Mouse (Mus musculus) kidney, embryonic 14.5 days (tissue): ENCODE data around the gene Gfer. TPM values are rescaled to one million over a fixed set of nuclear protein-coding genes. Genes with fewer than 3 reads are reported as not detected.

Source experiments
- ATAC-seq: fragments of 200-750 bp; cut with Nextera tagmentation; 2 replicates; pipeline ENCODE4 v1.8.0; 2017; ENCODE audit warnings: moderate number of reproducible peaks, mild to moderate bottlenecking, moderate TSS enrichment, moderate library complexity; ENCODE audit not compliant: low FRiP score, low TSS enrichment
- H3K27ac ChIP-seq: fragments of 300-500 bp; sonication (generic); 2 replicates; pipeline ENCODE4 v1.5.1; 2014; ENCODE audit warnings: low read depth, mild to moderate bottlenecking, low read length, moderate library complexity, mixed read lengths
- H3K27me3 ChIP-seq: fragments of 300-500 bp; sonication (generic); 2 replicates; pipeline ENCODE4 v1.6.1; 2014; ENCODE audit warnings: mild to moderate bottlenecking, low read length; ENCODE audit not compliant: control insufficient read depth, insufficient read depth
- H3K36me3 ChIP-seq: fragments of 300-500 bp; sonication (generic); 2 replicates; pipeline ENCODE4 v1.6.1; 2014; ENCODE audit warnings: low read length, mixed read lengths; ENCODE audit not compliant: control insufficient read depth, insufficient read depth
- H3K4me1 ChIP-seq: fragments of 300-500 bp; sonication (generic); 2 replicates; pipeline ENCODE4 v1.6.1; 2014; ENCODE audit warnings: low read length, mixed read lengths; ENCODE audit not compliant: control insufficient read depth, insufficient read depth
- H3K4me2 ChIP-seq: fragments of 300-500 bp; sonication (generic); replicated peaks from 2 replicates; pipeline ENCODE4 v1.6.1; 2014; ENCODE audit warnings: low read depth, mild to moderate bottlenecking, low read length
- H3K4me3 ChIP-seq: fragments of 300-500 bp; sonication (generic); 2 replicates; pipeline ENCODE4 v1.5.1; 2014; ENCODE audit warnings: mild to moderate bottlenecking, low read length
- H3K9ac ChIP-seq: fragments of 300-500 bp; sonication (generic); 2 replicates; pipeline ENCODE4 v1.6.1; 2014; ENCODE audit warnings: low read depth, mild to moderate bottlenecking, low read length, moderate library complexity
- H3K9me3 ChIP-seq: fragments of 300-500 bp; sonication (generic); 2 replicates; pipeline ENCODE4 v1.6.1; 2016; ENCODE audit warnings: low read length; ENCODE audit not compliant: control insufficient read depth
- WGBS: fragments of 180-500 bp; shearing (Covaris S2); extraction: QIAGEN DNeasy Blood & Tissue Kit; methylation state at CpG from one replicate; pipeline ENCODE4 v1.1.7; 2014; 5-methylcytosine and 5-hydroxymethylcytosine counted together
- polyA plus RNA-seq: library from polyadenylated mRNA; unstranded; fragments of >200 nt; fragmentation: Nextera tagmentation; extraction: Ambion mirVana; gene quantifications from 2 replicates; pipeline ENCODE4 v1.2.1, GENCODE M21; 2014

The Gfer gene
- polyA plus RNA-seq, 1 experiment from 2014 or later: 54.4 TPM

GRCm38 (mm10) chr17:24735446-24735845 lies 39.5 kb upstream of the Gfer start:
- Histone ChIP-seq H3K27me3 (no peaks in the 10 kb centered on the region), H3K9ac (no peak overlapping the region), H3K27ac (no peak overlapping the region), H3K4me2 (0 out of 2 replicates have a peak overlapping the region, but pooled peaks have one; percentile 45), H3K36me3 (peaks cover 6% of the 10 kb centered on the region; the same call in 1 of the 2 replicates), H3K4me1 (peaks cover 7% of the 10 kb centered on the region; the same call in 1 of the 2 replicates), H3K9me3 (no peaks in the 10 kb centered on the region), H3K4me3 (no peak overlapping the region)
- ATAC-seq: no peak
- 89% methylated on average over 7 of the region's 7 CpGs for WGBS

DNA sequence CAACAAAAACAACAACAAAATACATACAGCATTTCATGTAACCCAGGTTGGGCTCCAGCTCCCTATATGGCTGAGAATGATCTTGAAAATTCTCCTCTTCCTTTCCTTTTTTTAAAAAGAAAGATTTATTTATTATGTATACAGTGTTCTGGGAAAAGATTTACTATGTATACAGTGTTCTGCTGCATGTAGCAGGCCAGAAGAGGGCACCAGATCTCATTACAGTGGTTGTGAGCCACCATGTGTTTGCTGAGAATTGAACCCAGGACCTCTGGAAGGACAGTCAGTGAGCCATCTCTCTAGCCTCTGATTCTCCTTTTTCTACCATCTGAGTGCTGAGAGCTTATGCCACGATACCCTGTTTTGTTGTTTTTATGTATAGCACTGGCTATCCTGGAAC lies 38.6 kb upstream of the Gfer start:
- Histone ChIP-seq H3K4me2 (no peak overlapping the region), H3K27ac (no peak overlapping the region), H3K9ac (no peak overlapping the region), H3K4me3 (no peak overlapping the region), H3K9me3 (no peaks in the 10 kb centered on the region), H3K27me3 (no peaks in the 10 kb centered on the region), H3K4me1 (peaks cover 7% of the 10 kb centered on the region; the same call in 1 of the 2 replicates), H3K36me3 (no peaks in the 10 kb centered on the region)
- ATAC-seq: no peak
- WGBS: 90% methylated on average over 1 of the region's 1 CpGs

DNA sequence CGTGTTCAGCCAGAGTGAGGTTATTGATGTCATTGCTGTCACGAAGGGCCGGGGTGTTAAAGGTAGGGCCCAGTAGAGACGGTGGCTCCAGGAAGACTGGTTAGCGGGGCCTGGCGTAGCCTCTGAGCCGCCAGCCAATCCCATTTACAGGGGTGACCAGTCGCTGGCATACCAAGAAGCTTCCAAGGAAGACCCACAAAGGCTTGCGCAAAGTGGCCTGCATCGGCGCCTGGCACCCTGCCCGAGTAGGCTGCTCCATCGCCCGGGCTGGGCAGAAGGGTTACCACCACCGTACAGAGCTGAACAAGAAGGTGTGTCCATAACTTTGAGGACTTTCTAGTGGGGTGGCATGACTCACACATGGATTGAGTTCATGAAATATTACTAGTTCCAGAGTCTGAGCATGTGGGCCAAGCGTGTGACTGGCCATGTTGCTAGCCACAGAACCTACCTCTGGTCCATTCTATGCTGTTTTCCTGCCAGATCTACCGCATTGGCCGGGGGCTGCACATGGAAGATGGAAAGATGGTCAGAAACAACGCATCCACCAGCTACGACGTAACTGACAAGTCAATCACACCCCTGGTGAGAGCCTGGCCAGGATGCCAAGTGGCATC lies 37.6 kb upstream of the Gfer start:
- Histone ChIP-seq H3K9ac (no peak overlapping the region), H3K36me3 (no peaks in the 10 kb centered on the region), H3K9me3 (no peaks in the 10 kb centered on the region), H3K4me3 (no peak overlapping the region), H3K4me1 (peaks cover 7% of the 10 kb centered on the region; the same call in 1 of the 2 replicates), H3K27ac (no peak overlapping the region), H3K27me3 (no peaks in the 10 kb centered on the region), H3K4me2 (no peak overlapping the region)
- no peak for ATAC-seq
- 91% methylated on average over 21 of the region's 21 CpGs for WGBS

- Histone ChIP-seq H3K9me3 (no peaks in the 10 kb centered on the region), H3K4me3 (no peak overlapping the region), H3K4me2 (no peak overlapping the region), H3K9ac (no peak overlapping the region), H3K27ac (no peak overlapping the region), H3K36me3 (no peaks in the 10 kb centered on the region), H3K4me1 (peaks cover 5% of the 10 kb centered on the region; the same call in 1 of the 2 replicates), H3K27me3 (no peaks in the 10 kb centered on the region)
- WGBS: 83% methylated on average over 12 of the region's 12 CpGs
- no peak for ATAC-seq
Observed at GRCm38 (mm10) chr17:24732233-24732935, 36.4 kb upstream of the Gfer start.

GRCm38 (mm10) chr17:24730787-24731186 lies 34.8 kb upstream of the Gfer start:
- H3K9me3 ChIP-seq: no peaks in the 10 kb centered on the region
- WGBS: 82% methylated on average over 14 of the region's 14 CpGs
- no peak overlapping the region for H3K4me3 ChIP-seq
- no peaks in the 10 kb centered on the region for H3K4me1 ChIP-seq
- no peak overlapping the region for H3K9ac ChIP-seq
- no peaks in the 10 kb centered on the region for H3K36me3 ChIP-seq
- no peaks in the 10 kb centered on the region for H3K27me3 ChIP-seq
- H3K27ac ChIP-seq: no peak overlapping the region
- H3K4me2 ChIP-seq: no peak overlapping the region
- no peak for ATAC-seq

GRCm38 (mm10) chr17:24729067-24729466 lies 33.1 kb upstream of the Gfer start:
- H3K9ac ChIP-seq: no peak overlapping the region
- H3K27me3 ChIP-seq: no peaks in the 10 kb centered on the region
- H3K4me2 ChIP-seq: no peak overlapping the region
- H3K9me3 ChIP-seq: no peaks in the 10 kb centered on the region
- H3K27ac ChIP-seq: no peak overlapping the region
- 78% methylated on average over 6 of the region's 6 CpGs for WGBS
- H3K4me3 ChIP-seq: no peak overlapping the region
- H3K4me1 ChIP-seq: no peaks in the 10 kb centered on the region
- no peak for ATAC-seq
- H3K36me3 ChIP-seq: no peaks in the 10 kb centered on the region

DNA sequence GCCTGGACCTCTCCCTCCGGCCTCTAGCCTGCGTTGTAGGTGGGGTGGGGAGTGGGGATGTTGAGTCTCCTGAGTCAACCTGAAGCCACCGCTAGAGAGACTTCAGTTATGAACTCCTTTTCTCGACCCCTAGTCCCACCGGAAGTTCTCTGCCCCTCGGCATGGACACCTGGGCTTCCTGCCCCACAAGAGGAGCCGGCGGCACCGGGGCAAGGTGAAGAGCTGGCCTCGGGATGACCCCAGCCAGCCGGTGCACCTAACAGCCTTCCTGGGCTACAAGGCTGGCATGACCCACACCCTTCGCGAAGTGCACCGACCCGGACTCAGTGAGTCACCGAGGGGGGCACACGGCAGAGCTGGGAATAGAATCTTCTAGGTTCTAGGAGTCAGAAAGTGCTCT lies 32.2 kb upstream of the Gfer start:
- 71% methylated on average over 17 of the region's 17 CpGs for WGBS
- Histone ChIP-seq H3K9ac (0 out of 2 replicates have a peak overlapping the region, but pooled peaks have one; percentile 18), H3K9me3 (no peaks in the 10 kb centered on the region), H3K27me3 (no peaks in the 10 kb centered on the region), H3K36me3 (no peaks in the 10 kb centered on the region), H3K4me2 (no peak overlapping the region), H3K27ac (no peak overlapping the region), H3K4me3 (no peak overlapping the region), H3K4me1 (no peaks in the 10 kb centered on the region)
- ATAC-seq: no peak

DNA sequence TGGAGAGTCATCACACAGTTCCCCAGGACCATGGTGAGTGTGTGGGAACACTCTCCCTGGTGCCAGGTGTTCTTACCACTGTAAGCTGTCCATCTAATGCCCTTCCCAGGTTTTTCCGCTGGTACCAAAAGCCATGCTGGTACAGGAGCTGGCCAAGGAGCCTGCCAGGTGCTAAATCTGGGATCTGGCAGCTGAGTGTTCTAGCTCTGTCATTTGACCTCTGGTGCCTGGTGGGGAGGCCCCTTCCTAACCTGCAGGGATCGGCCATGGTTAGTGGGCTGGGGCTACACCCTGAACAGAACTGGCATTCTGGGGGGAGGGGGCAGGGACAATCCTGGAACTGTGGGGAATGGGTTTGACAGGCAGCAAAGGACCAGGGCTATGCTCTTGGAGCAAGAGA lies 31.7 kb upstream of the Gfer start, which contains the start of gene Rpl3l:
Gene Rpl3l, plus strand, starts transcription at position 203 of the 400 bp plus-strand sequence.
- Histone ChIP-seq H3K4me3 (no peak within 1 kb of the TSS), H3K36me3 (peaks cover under 1% of the 10 kb centered on the region; the same call in 1 of the 2 replicates), H3K27me3 (no peaks in the 10 kb centered on the region), H3K9ac (peak within 1 kb of the TSS; percentile 18; the same call in 1 of the 2 replicates), H3K4me1 (no peaks in the 10 kb centered on the region), H3K4me2 (no peak within 1 kb of the TSS), H3K27ac (no peak within 1 kb of the TSS), H3K9me3 (no peaks in the 10 kb centered on the region)
- 64% methylated on average over 2 of the region's 2 CpGs for WGBS
- ATAC-seq: no peak
